Comparison of ENCODE assay signal across 23 mouse cellular contexts in genomic region chr1:133618311-133618710, GRCm38 (mm10). TPM values are rescaled to one million over a fixed set of nuclear protein-coding genes. Genes with fewer than 3 reads are reported as not detected.
DNase-seq lines count a peak whose midpoint lies in the region; ATAC-seq and TF ChIP-seq lines count a peak whose summit lies in the region.
"Had no signal": no experiment of that assay in that cellular context is flagged by ENCODE, and none has a peak within 500 bp of the region (broad histone marks: within the 10 kb centered on the region; RNA-seq: fewer than 3 reads in every experiment).

No protein-coding gene starts in this region.

- peak; percentile 34 for DNase-seq in kidney, adult 2 months
- no peak for DNase-seq in kidney, adult 18-20 months
- peak; percentile 90 for DNase-seq in liver, adult 2 months (ENCODE audit: extremely low read depth, low read depth, low spot score)
- no peak for DNase-seq in cerebellum, postnatal 25 days
- DNase-seq in lung, postnatal 25 days (ENCODE audit: low spot score): no peak
- no peak for DNase-seq in left cerebral cortex, adult 18-20 months (ENCODE audit: low spot score in 2 of 2)
- DNase-seq: adrenal gland, postnatal 36 days; cerebellum, adult 2 months; gastrocnemius, postnatal 25 days; heart, postnatal 4 days; spleen, adult 18-20 months; thymus, postnatal 14 days had no signal

- no peak for TF ChIP-seq POLR2A in kidney, adult 2 months (IDR thresholded peaks at IDR 0.05; ENCODE audit: low read depth, low read length)
- TF ChIP-seq POLR2A in liver, adult 2 months (IDR thresholded peaks at IDR 0.05; ENCODE audit: extremely low read depth, insufficient read depth, low read length): no peak

- no peaks in the 10 kb centered on the region for H3K79me2 ChIP-seq in liver, adult 2 months (ENCODE audit: control insufficient read depth, insufficient read depth, low read length)

- H3K36me3 ChIP-seq in kidney, adult 2 months (ENCODE audit: control insufficient read depth, insufficient read depth, low read length): peaks cover 10% of the 10 kb centered on the region
- peaks cover 33% of the 10 kb centered on the region for H3K36me3 ChIP-seq in liver, adult 2 months (ENCODE audit: control insufficient read depth, insufficient read depth, low read length)

- no peak overlapping the region for H3K27ac ChIP-seq in kidney, adult 2 months (ENCODE audit: insufficient read depth, low read depth, low read length)
- peak overlapping the region; percentile 80 for H3K27ac ChIP-seq in liver, adult 2 months (replicated peaks; ENCODE audit: insufficient read depth, low read depth, low read length)
- H3K27ac ChIP-seq: embryonic facial prominence, embryonic 13.5 days; forebrain, embryonic 10.5 days; kidney, postnatal 0 days; limb, embryonic 13.5 days had no signal

- H3K27me3 ChIP-seq in kidney, adult 2 months (replicated peaks; ENCODE audit: control insufficient read depth, insufficient read depth, low read length): no peaks in the 10 kb centered on the region
- no peaks in the 10 kb centered on the region for H3K27me3 ChIP-seq in liver, adult 2 months (ENCODE audit: control insufficient read depth, insufficient read depth, low read length)
- H3K27me3 ChIP-seq: embryonic facial prominence, embryonic 13.5 days; heart, embryonic 12.5 days; limb, embryonic 13.5 days; megakaryocyte, embryonic 14.5 days; Patski had no signal

- H3K9ac ChIP-seq in liver, adult 2 months (ENCODE audit: low read depth, low read length): no peak overlapping the region
- H3K9ac ChIP-seq: embryonic facial prominence, embryonic 13.5 days; heart, embryonic 12.5 days; limb, embryonic 13.5 days had no signal

- WGBS in kidney, adult 2 months: 55% methylated on average over 8 of the region's 8 CpGs
- 21% methylated on average over 8 of the region's 8 CpGs for WGBS in liver, adult 2 months

- no peak for TF ChIP-seq CTCF in kidney, adult 2 months (conservative IDR thresholded peaks at IDR 0.05; ENCODE audit: insufficient read depth, insufficient read length, low read depth, low read length)
- TF ChIP-seq CTCF in liver, adult 2 months (IDR thresholded peaks at IDR 0.05; ENCODE audit: low read depth, low read length): no peak

- no peak overlapping the region for H3K4me3 ChIP-seq in kidney, adult 2 months (ENCODE audit: insufficient read depth, low read depth, low read length)
- no peak overlapping the region for H3K4me3 ChIP-seq in liver, adult 2 months (ENCODE audit: insufficient read depth, low read depth, low read length)
- H3K4me3 ChIP-seq: embryonic facial prominence, embryonic 13.5 days; forebrain, embryonic 10.5 days; heart, embryonic 12.5 days; limb, embryonic 13.5 days; megakaryocyte, embryonic 14.5 days had no signal

- peak; percentile 59 for ATAC-seq in megakaryocyte progenitor cell, adult 5-6 weeks (replicated peaks; ENCODE audit: poor library complexity)
- ATAC-seq: activated CD4-positive, CD25-positive, alpha-beta regulatory T cell, adult 4 months; lung, postnatal 0 days; midbrain, embryonic 16.5 days; Patski had no signal

- no peaks in the 10 kb centered on the region; the same call in 1 of the 2 replicates for H3K4me1 ChIP-seq in kidney, adult 2 months (ENCODE audit: control insufficient read depth, insufficient read depth, low read length)
- H3K4me1 ChIP-seq in liver, adult 2 months (ENCODE audit: control insufficient read depth, insufficient read depth, low read length): peaks cover 12% of the 10 kb centered on the region
- H3K4me1 ChIP-seq: embryonic facial prominence, embryonic 13.5 days; forebrain, embryonic 10.5 days; heart, embryonic 12.5 days; limb, embryonic 13.5 days had no signal

RNA-seq across cellular contexts. Expression of gene Snrpe, which starts 8.2 kb away (rescaled TPM):
- polyA plus RNA-seq in kidney, adult 2 months (2012; rRNA removed): 29.2 and 48.6 TPM in 2 replicates
- total RNA-seq in liver, adult 2 months (2014; rRNA removed): 57.1 and 71.7 TPM in 2 replicates
- 12.5 and 13.3 TPM in 2 replicates for polyA plus RNA-seq in liver, adult 2 months (2012; rRNA removed)
- 442 and 480 TPM in 2 replicates for total RNA-seq in megakaryocyte progenitor cell, adult 5-6 weeks (2015)
- 355 and 432 TPM in 2 replicates for total RNA-seq in megakaryocyte progenitor cell, adult 5-6 weeks (2017)
- total RNA-seq in left cerebral cortex, adult 18-20 months (2021): 10 to 100 TPM; 58.7 to 64.4 TPM

RNA-seq across cellular contexts. Expression of gene Zbed6, which starts 42.4 kb away (rescaled TPM):
- polyA plus RNA-seq in kidney, adult 2 months (2012; rRNA removed): 2.2 and 2.5 TPM in 2 replicates
- total RNA-seq in liver, adult 2 months (2014; rRNA removed): 9.4 and 17.0 TPM in 2 replicates
- polyA plus RNA-seq in liver, adult 2 months (2012; rRNA removed): 1.5 and 2.0 TPM in 2 replicates
- 9.1 and 12.8 TPM in 2 replicates for total RNA-seq in megakaryocyte progenitor cell, adult 5-6 weeks (2015)
- total RNA-seq in megakaryocyte progenitor cell, adult 5-6 weeks (2017): 9.3 and 14.9 TPM in 2 replicates
- total RNA-seq in left cerebral cortex, adult 18-20 months (2021): 1 to 10 TPM; 8.3 TPM
- polyA plus RNA-seq: activated CD4-positive, CD25-positive, alpha-beta regulatory T cell, adult 4 months; embryonic facial prominence, embryonic 13.5 days; forebrain, embryonic 10.5 days; heart, embryonic 12.5 days; kidney, postnatal 0 days; limb, embryonic 13.5 days; lung, postnatal 0 days; midbrain, embryonic 16.5 days had no signal

RNA-seq across cellular contexts. Expression of gene Gm38394, which starts 42.8 kb away (rescaled TPM):
- polyA plus RNA-seq in kidney, adult 2 months (2012; rRNA removed): 2.1 and 2.2 TPM in 2 replicates
- 9.5 and 9.6 TPM in 2 replicates for total RNA-seq in liver, adult 2 months (2014; rRNA removed)
- polyA plus RNA-seq in liver, adult 2 months (2012; rRNA removed): 1.2 and 1.8 TPM in 2 replicates
- 18.2 and 19.0 TPM in 2 replicates for total RNA-seq in megakaryocyte progenitor cell, adult 5-6 weeks (2015)
- total RNA-seq in megakaryocyte progenitor cell, adult 5-6 weeks (2017): 4.1 and 8.7 TPM in 2 replicates
- total RNA-seq in left cerebral cortex, adult 18-20 months (2021): 10 to 100 TPM; 23.9 to 27.1 TPM

Comparison
In these comparisons a context has a peak if more than half of its experiments do, and no peak if none do; other contexts are left out.
1. DNase-seq: peak in kidney, adult 2 months (single experiment) and liver, adult 2 months (single experiment); none in kidney, adult 18-20 months (single experiment), cerebellum, postnatal 25 days (0 of 2), lung, postnatal 25 days (single experiment) and left cerebral cortex, adult 18-20 months (0 of 2).